8 mouse cellular contexts compared by ENCODE assay signal in the genomic region with DNA sequence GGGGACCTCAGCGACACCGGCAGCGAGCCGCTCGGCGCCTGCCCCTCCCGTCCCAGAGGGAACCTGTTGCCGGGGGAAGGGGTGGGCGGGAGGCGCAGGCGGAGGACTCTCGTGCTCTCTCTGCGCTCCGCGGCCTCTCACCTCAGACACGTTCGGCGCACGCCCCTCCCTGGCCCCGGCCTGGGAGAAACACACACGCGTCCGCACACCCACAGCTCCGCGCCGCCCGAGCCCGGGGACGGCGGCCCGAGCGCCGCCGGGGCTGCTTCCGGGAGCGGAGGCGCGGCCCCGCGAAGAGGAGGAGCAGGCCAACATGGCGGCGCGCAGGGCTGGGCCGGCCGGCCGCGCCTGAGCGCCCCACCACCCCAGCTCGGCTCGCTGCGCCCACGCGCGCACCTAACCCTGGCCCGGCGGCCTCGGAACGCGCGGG. TPM values are rescaled to one million over a fixed set of nuclear protein-coding genes. Genes with fewer than 3 reads are reported as not detected.
DNase-seq lines count a peak whose midpoint lies in the region; ATAC-seq and TF ChIP-seq lines count a peak whose summit lies in the region.

A gene (plus strand): TSS at position 293 of the 430 bp plus-strand sequence.

- H3K4me1 ChIP-seq in MEL (ENCODE audit: control insufficient read depth in 1 of 2, insufficient read depth in 2 of 2, low read length in 2 of 2): peaks cover 12 to 13% of the 10 kb centered on the region in 2 experiments
- H3K4me1 ChIP-seq in lung, postnatal 0 days (ENCODE audit: insufficient read depth, low read depth, low read length): peaks cover 10% of the 10 kb centered on the region; the same call in 1 of the 2 replicates
- peaks cover 25% of the 10 kb centered on the region for H3K4me1 ChIP-seq in thymus, adult 2 months (replicated peaks; ENCODE audit: control insufficient read depth, insufficient read depth, low read length)

- H3K27me3 ChIP-seq in MEL (ENCODE audit: control insufficient read depth in 1 of 2, insufficient read depth in 2 of 2, low read length in 2 of 2): no peaks in the 10 kb centered on the region
- no peaks in the 10 kb centered on the region for H3K27me3 ChIP-seq in lung, postnatal 0 days (replicated peaks; ENCODE audit: insufficient read depth, low read length)
- no peaks in the 10 kb centered on the region for H3K27me3 ChIP-seq in thymus, adult 2 months (ENCODE audit: control insufficient read depth, insufficient read depth, low read length)

- H3K9me3 ChIP-seq in MEL (replicated peaks; ENCODE audit: insufficient read depth, low read length): no peaks in the 10 kb centered on the region
- H3K9me3 ChIP-seq in lung, postnatal 0 days (ENCODE audit: low read length): no peaks in the 10 kb centered on the region

- H3K4me3 ChIP-seq in MEL (ENCODE audit: control insufficient read depth in 1 of 2, insufficient read depth in 1 of 2, low read depth in 2 of 2, low read length in 2 of 2): peak within 1 kb of the TSS; percentile 97 to 98
- H3K4me3 ChIP-seq in lung, postnatal 0 days (ENCODE audit: low read depth, low read length): peak within 1 kb of the TSS; percentile 95
- H3K4me3 ChIP-seq in thymus, adult 2 months (ENCODE audit: control insufficient read depth, insufficient read depth, low read length): peak within 1 kb of the TSS; percentile 87

- peaks cover 10 to 30% of the 10 kb centered on the region in 2 experiments for H3K36me3 ChIP-seq in MEL (ENCODE audit: control insufficient read depth in 1 of 2, insufficient read depth in 2 of 2, low read length in 2 of 2)
- no peaks in the 10 kb centered on the region for H3K36me3 ChIP-seq in lung, postnatal 0 days (ENCODE audit: insufficient read depth, low read length)
- no peaks in the 10 kb centered on the region for H3K36me3 ChIP-seq in thymus, adult 2 months (ENCODE audit: control insufficient read depth, insufficient read depth, low read length)

- ATAC-seq in hematopoietic stem cell, adult 5-6 weeks (replicated peaks in 1 of 2; ENCODE audit: insufficient read depth in 1 of 2, low FRiP score in 2 of 2, low TSS enrichment in 1 of 2, low read depth in 1 of 2, poor library complexity in 2 of 2, severe bottlenecking in 2 of 2): peak; percentile 44 to 70
- peak; percentile 93 for ATAC-seq in lung, postnatal 0 days

- peak; percentile 83 to 88; a peak in 3 of 4 replicates for TF ChIP-seq POLR2A in MEL (IDR thresholded peaks at IDR 0.05; ENCODE audit: control insufficient read depth in 1 of 2, insufficient read depth in 1 of 2, low read depth in 1 of 2, low read length in 2 of 2, poor library complexity in 1 of 2)
- peak; percentile 77 for TF ChIP-seq POLR2A in thymus, adult 2 months (IDR thresholded peaks at IDR 0.05; ENCODE audit: control insufficient read depth, extremely low read depth, insufficient read depth, low read length, poor library complexity)

- TF ChIP-seq CTCF in MEL (IDR thresholded peaks at IDR 0.05 in 2 of 3, conservative IDR thresholded peaks at IDR 0.05 in 1 of 3; ENCODE audit: control insufficient read depth in 1 of 3, insufficient read depth in 1 of 3, low read depth in 2 of 3, low read length in 3 of 3, poor library complexity in 1 of 3, severe bottlenecking in 1 of 3): no peak
- TF ChIP-seq CTCF in lung, postnatal 0 days (IDR thresholded peaks at IDR 0.05): no peak
- TF ChIP-seq CTCF in thymus, adult 2 months (IDR thresholded peaks at IDR 0.05; ENCODE audit: borderline replicate concordance, control insufficient read depth, extremely low read depth, insufficient read depth, low read length, poor library complexity): no peak

- WGBS in lung, postnatal 0 days: 2% methylated on average over 36 of the region's 60 CpGs
- WGBS in thymus, adult 2 months: under 1% methylated on average over 59 of the region's 60 CpGs

- no peak for TF ChIP-seq RAD21 in MEL (IDR thresholded peaks at IDR 0.05; ENCODE audit: low read depth, low read length)

- peak within 1 kb of the TSS; percentile 87 for H3K4me2 ChIP-seq in lung, postnatal 0 days (replicated peaks; ENCODE audit: low read depth, low read length)

- H3K27ac ChIP-seq in MEL (ENCODE audit: control insufficient read depth, low read depth, low read length): peak within 1 kb of the TSS; percentile 78
- H3K27ac ChIP-seq in lung, postnatal 0 days (ENCODE audit: low read length): peak within 1 kb of the TSS; percentile 90
- H3K27ac ChIP-seq in thymus, adult 2 months (ENCODE audit: control insufficient read depth, insufficient read depth, low read length): peak within 1 kb of the TSS; percentile 3; the same call in 1 of the 2 replicates

- peak within 1 kb of the TSS; percentile 99 for H3K9ac ChIP-seq in MEL (ENCODE audit: control insufficient read depth, low read depth, low read length, poor library complexity, severe bottlenecking)
- H3K9ac ChIP-seq in lung, postnatal 0 days (replicated peaks; ENCODE audit: low read depth): peak within 1 kb of the TSS; percentile 91

- TF ChIP-seq EP300 in MEL (IDR thresholded peaks at IDR 0.05; ENCODE audit: low read depth in 1 of 2, low read length in 2 of 2): no peak
- TF ChIP-seq EP300 in lung, postnatal 0 days (IDR thresholded peaks at IDR 0.05): no peak

- H3K79me2 ChIP-seq in MEL (ENCODE audit: control insufficient read depth, insufficient read depth, low read length, poor library complexity): peaks cover 50% of the 10 kb centered on the region

- DNase-seq in MEL (ENCODE audit: low read depth, low spot score): peak; percentile 70
- DNase-seq in cerebellum, adult 9-10 months: peak; percentile 68
- peak; percentile 14 to 64 for DNase-seq in frontal cortex, adult 2 months (ENCODE audit: extremely low spot score in 1 of 2, low spot score in 1 of 2)
- DNase-seq in layer of hippocampus, postnatal 10 days (ENCODE audit: low spot score in 2 of 2): peak; percentile 70 to 77
- peak; percentile 83 for DNase-seq in lung, postnatal 0 days (ENCODE audit: low spot score)
- DNase-seq in ovary, adult 18-20 months (ENCODE audit: low spot score): peak; percentile 51
- DNase-seq in thymus, adult 2 months: peak; percentile 78

TF ChIP-seq in MEL, 35 proteins besides CTCF, POLR2A, EP300 and RAD21:
- TF ChIP-seq MAX (IDR thresholded peaks at IDR 0.05; ENCODE audit: low read length) (peak; percentile 59), ZMIZ1 (IDR thresholded peaks at IDR 0.05; ENCODE audit: low read depth, low read length) (0 out of 2 replicates have a peak, but pooled peaks have one; percentile 29), TCF12 (IDR thresholded peaks at IDR 0.05; ENCODE audit: low read depth, low read length) (peak; percentile 48; the same call in 1 of the 2 replicates), MAFK (IDR thresholded peaks at IDR 0.05; ENCODE audit: borderline replicate concordance, low read depth, low read length) (no peak), SIN3A (IDR thresholded peaks at IDR 0.05; ENCODE audit: low read length) (peak; percentile 47; the same call in 1 of the 2 replicates), TBP (IDR thresholded peaks at IDR 0.05; ENCODE audit: low read depth, low read length) (no peak), JUND (IDR thresholded peaks at IDR 0.05; ENCODE audit: low read depth, low read length) (no peak), MAZ (IDR thresholded peaks at IDR 0.05; ENCODE audit: low read depth, low read length) (peak; percentile 70; the same call in 1 of the 2 replicates), MYB (IDR thresholded peaks at IDR 0.05; ENCODE audit: low read depth, low read length) (no peak), CHD2 (IDR thresholded peaks at IDR 0.05; ENCODE audit: low read length) (no peak), BHLHE40 (IDR thresholded peaks at IDR 0.05; ENCODE audit: borderline replicate concordance, low read depth, low read length) (no peak; the same call in 1 of the 2 replicates), E2F4 (IDR thresholded peaks at IDR 0.05; ENCODE audit: borderline replicate concordance, low read depth, low read length) (no peak), SMC3 (IDR thresholded peaks at IDR 0.05; ENCODE audit: low read depth, low read length) (no peak), ZNF384 (IDR thresholded peaks at IDR 0.05; ENCODE audit: low read depth, low read length) (no peak), NELFE (IDR thresholded peaks at IDR 0.05; ENCODE audit: low read depth, low read length) (peak; percentile 87), MEF2A (IDR thresholded peaks at IDR 0.05; ENCODE audit: extremely low read depth, insufficient replicate concordance, low read depth, low read length, poor library complexity, severe bottlenecking) (no peak), GATA1 (IDR thresholded peaks at IDR 0.05; ENCODE audit: low read depth, low read length) (no peak), TAL1 (IDR thresholded peaks at IDR 0.05; ENCODE audit: low read length) (no peak), CHD1 (IDR thresholded peaks at IDR 0.05; ENCODE audit: low read depth, low read length) (no peak), ELF1 (IDR thresholded peaks at IDR 0.05; ENCODE audit: low read depth, low read length) (peak; percentile 84), MYC (IDR thresholded peaks at IDR 0.05; ENCODE audit: low read depth, low read length) (no peak), POLR2AphosphoS2 (IDR thresholded peaks at IDR 0.05; ENCODE audit: low read length) (peak; percentile 28; the same call in 1 of the 2 replicates), POLR2AphosphoS5 (IDR thresholded peaks at IDR 0.05; ENCODE audit: borderline replicate concordance, low read depth, low read length) (no peak), USF2 (IDR thresholded peaks at IDR 0.05; ENCODE audit: borderline replicate concordance in 1 of 2, insufficient read depth in 1 of 2, low read depth in 1 of 2, low read length in 2 of 2) (no peak), HCFC1 (IDR thresholded peaks at IDR 0.05; ENCODE audit: low read depth, low read length) (peak; percentile 27; the same call in 1 of the 2 replicates), UBTF (IDR thresholded peaks at IDR 0.05; ENCODE audit: borderline replicate concordance, insufficient read depth, low read depth, low read length) (0 out of 2 replicates have a peak, but pooled peaks have one; percentile 6), RCOR1 (IDR thresholded peaks at IDR 0.05; ENCODE audit: low read depth, low read length) (no peak), ZKSCAN1 (IDR thresholded peaks at IDR 0.05; ENCODE audit: low read depth, low read length) (no peak)

RNA-seq across cellular contexts. Expression of the gene that starts here (rescaled TPM):
- 26.9 and 27.0 TPM in 2 replicates for total RNA-seq in MEL (2012; rRNA removed)
- 10 to 100 TPM; 31.9 to 40.8 TPM for polyA plus RNA-seq in MEL (2012; ENCODE audit: insufficient read depth in 1 of 2, insufficient read length in 2 of 2, low read depth in 1 of 2, low replicate concordance in 2 of 2, missing spikeins in 1 of 2)
- 17.6 and 19.9 TPM in 2 replicates for polyA plus RNA-seq in frontal cortex, adult 2 months (2012; rRNA removed)
- 43.7 and 44.5 TPM in 2 replicates for total RNA-seq in hematopoietic stem cell, adult 5-6 weeks (2017)
- 10 to 100 TPM; 46.7 to 53.2 TPM for total RNA-seq in layer of hippocampus, postnatal 10 days (2021)
- polyA plus RNA-seq in lung, postnatal 0 days (2015; fragmentation: Nextera tagmentation; extraction: Ambion mirVana): 6.3 and 7.0 TPM in 2 replicates
- polyA plus RNA-seq in thymus, adult 2 months (2012; rRNA removed): 22.6 and 26.5 TPM in 2 replicates

Comparison
In these comparisons a context has a peak if more than half of its experiments do, and no peak if none do; other contexts are left out.
1. Peak in every context shown above with its lines: DNase-seq, ATAC-seq, H3K4me3 ChIP-seq and H3K27ac ChIP-seq.
2. H3K27ac ChIP-seq: peak in every context shown above with its lines; median percentile 90 in lung, postnatal 0 days; 78 in MEL; 3 in thymus, adult 2 months.